Mouse (Mus musculus) liver, embryonic 11.5 days (tissue): ENCODE data around the gene Trir. TPM values are rescaled to one million over a fixed set of nuclear protein-coding genes. Genes with fewer than 3 reads are reported as not detected.

Source experiments
- ATAC-seq: fragments of 200-750 bp; cut with Nextera tagmentation; replicated peaks from 2 replicates; pipeline ENCODE4 v1.8.0; 2017; ENCODE audit warnings: moderate number of reproducible peaks, mild to moderate bottlenecking, moderate TSS enrichment, moderate library complexity; ENCODE audit not compliant: low FRiP score
- DNase-seq: peaks from one replicate; pipeline ENCODE4 v3.0.0-alpha.2; 2017; ENCODE audit warnings: low spot score
- H3K27ac ChIP-seq: fragments of 300-500 bp; sonication (generic); 2 replicates; pipeline ENCODE4 v1.5.1; 2014; ENCODE audit warnings: mild to moderate bottlenecking, low read depth, low read length, control low read depth
- H3K27me3 ChIP-seq: fragments of 300-500 bp; sonication (generic); replicated peaks from 2 replicates; pipeline ENCODE4 v1.6.1; 2014; ENCODE audit warnings: low read length, mixed read lengths; ENCODE audit not compliant: control insufficient read depth, insufficient read depth
- H3K36me3 ChIP-seq: fragments of 300-500 bp; sonication (generic); 2 replicates; pipeline ENCODE4 v1.6.1; 2014; ENCODE audit warnings: mild to moderate bottlenecking, low read length, moderate library complexity, mixed read lengths; ENCODE audit not compliant: control insufficient read depth, insufficient read depth
- H3K4me1 ChIP-seq: fragments of 300-500 bp; sonication (generic); replicated peaks from 2 replicates; pipeline ENCODE4 v1.6.1; 2014; ENCODE audit warnings: low read length, mixed read lengths; ENCODE audit not compliant: control insufficient read depth, insufficient read depth
- H3K4me2 ChIP-seq: fragments of 300-500 bp; sonication (generic); 2 replicates; pipeline ENCODE4 v1.6.1; 2014; ENCODE audit warnings: mild to moderate bottlenecking, control low read depth, moderate library complexity
- H3K4me3 ChIP-seq: fragments of 300-500 bp; sonication (generic); 2 replicates; pipeline ENCODE4 v1.5.1; 2014; ENCODE audit warnings: low read depth, low read length, control low read depth
- H3K9ac ChIP-seq: fragments of 300-500 bp; sonication (generic); 2 replicates; pipeline ENCODE4 v1.6.1; 2014; ENCODE audit warnings: low read depth, low read length, control low read depth
- H3K9me3 ChIP-seq: fragments of 300-500 bp; sonication (generic); 2 replicates; pipeline ENCODE4 v1.6.1; 2016; ENCODE audit warnings: low read length, inconsistent platforms, mixed read lengths; ENCODE audit not compliant: control insufficient read depth
- WGBS: fragments of 180-500 bp; shearing (Covaris S2); extraction: QIAGEN DNeasy Blood & Tissue Kit; methylation state at CpG from one replicate; pipeline ENCODE4 v1.1.7; 2014; 5-methylcytosine and 5-hydroxymethylcytosine counted together
- polyA plus RNA-seq: library from polyadenylated mRNA; unstranded; fragments of >200 nt; fragmentation: Nextera tagmentation; extraction: Ambion mirVana; gene quantifications from 2 replicates; pipeline ENCODE4 v1.2.1, GENCODE M21; 2014

Trir gene
- polyA plus RNA-seq, 1 experiment from 2014 or later = 138 TPM

DNA sequence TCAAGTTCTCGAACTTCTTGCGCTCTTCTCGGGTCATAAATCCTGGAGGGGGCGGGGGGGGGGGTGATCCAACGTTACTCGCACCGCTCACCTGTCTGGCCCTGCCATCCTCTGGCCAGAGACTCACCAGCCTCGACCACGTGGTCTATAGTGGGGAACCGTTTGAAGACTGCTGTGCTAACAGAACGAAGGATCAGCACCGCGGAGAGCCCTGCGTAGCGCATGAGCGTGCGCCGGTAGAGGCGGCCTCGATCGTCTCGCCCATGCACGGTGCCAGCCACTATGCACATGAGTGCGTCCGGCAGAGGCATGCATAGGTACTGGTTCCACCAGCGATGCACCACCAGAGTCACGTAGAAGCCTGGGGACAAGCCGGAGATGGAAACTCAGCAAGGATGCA lies 15.4 kb upstream of the Trir start:
- no peaks in the 10 kb centered on the region for H3K36me3 ChIP-seq
- H3K4me1 ChIP-seq = peaks cover 4% of the 10 kb centered on the region; the same call in 1 of the 2 replicates
- WGBS = 12% methylated on average over 28 of the region's 28 CpGs
- H3K27ac ChIP-seq = no peak overlapping the region
- H3K4me2 ChIP-seq = no peak overlapping the region
- no peak overlapping the region for H3K9ac ChIP-seq
- DNase-seq (no peak), ATAC-seq (0 out of 2 replicates have a peak, but pooled peaks have one; percentile 42)
- no peaks in the 10 kb centered on the region for H3K9me3 ChIP-seq
- H3K27me3 ChIP-seq = peaks cover 59% of the 10 kb centered on the region
- no peak overlapping the region for H3K4me3 ChIP-seq

DNA sequence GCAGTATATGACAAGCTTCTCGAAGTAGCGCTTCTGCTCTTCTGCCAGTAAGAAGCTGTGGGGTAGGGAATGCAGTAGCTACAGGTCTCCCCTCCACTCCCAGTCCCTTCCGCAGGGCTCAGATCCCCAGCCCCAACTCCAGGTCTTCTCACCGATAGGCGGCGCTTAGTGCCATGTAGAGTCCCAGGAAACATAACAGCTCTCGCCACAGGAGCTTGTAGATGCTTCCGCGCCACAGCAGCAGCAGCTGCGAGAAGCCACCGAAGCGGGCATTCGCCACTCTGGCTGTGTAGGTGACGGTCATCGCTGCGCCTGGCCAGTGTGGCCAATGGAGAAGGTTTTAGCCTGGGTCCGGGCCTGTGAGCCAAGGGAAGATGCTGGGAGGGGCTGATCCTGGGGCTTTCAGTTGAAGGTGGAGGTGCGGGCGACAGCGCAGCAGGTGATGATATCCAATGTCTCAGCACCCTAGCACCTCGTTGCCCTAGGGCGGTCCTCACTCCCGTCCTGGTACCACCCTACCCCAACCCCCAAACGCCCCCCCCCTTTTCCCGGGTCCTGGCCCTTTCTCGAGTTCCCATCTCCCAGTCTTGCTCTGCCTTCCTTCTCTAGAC lies 13.3 kb upstream of the Trir start:
- ATAC-seq (peak; percentile 69), DNase-seq (peak; percentile 66)
- H3K4me1 ChIP-seq = 0 out of 2 replicates have a peak, but pooled peaks cover 4% of the 10 kb centered on the region
- 6% methylated on average over 25 of the region's 26 CpGs for WGBS
- no peak overlapping the region for H3K27ac ChIP-seq
- no peaks in the 10 kb centered on the region for H3K9me3 ChIP-seq
- peaks cover 5% of the 10 kb centered on the region; the same call in 1 of the 2 replicates for H3K36me3 ChIP-seq
- H3K4me2 ChIP-seq = peak overlapping the region; percentile 64
- H3K4me3 ChIP-seq = peak overlapping the region; percentile 30
- peaks cover 45% of the 10 kb centered on the region for H3K27me3 ChIP-seq
- H3K9ac ChIP-seq = peak overlapping the region; percentile 21

DNA sequence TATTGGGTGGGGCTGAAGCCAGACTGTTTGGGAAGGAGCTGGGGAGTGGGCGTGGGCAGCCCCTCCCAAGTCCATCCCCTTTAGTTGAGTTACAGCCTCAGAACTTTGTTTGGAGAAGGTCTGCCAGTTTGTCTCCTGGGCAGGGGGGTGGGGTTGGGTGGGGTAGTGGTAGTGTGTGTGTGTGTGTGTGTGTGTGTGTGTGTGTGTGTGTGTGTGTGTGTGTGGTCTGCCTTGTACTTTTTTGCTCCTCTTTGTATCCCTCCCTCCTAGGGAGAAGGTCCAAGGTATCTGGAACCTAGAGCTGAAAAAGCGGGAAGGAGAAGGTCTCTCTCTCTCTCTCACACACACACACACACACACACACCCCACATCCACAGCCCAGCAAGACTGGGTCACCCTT lies 12.2 kb upstream of the Trir start, which contains the start of gene Best2:
Gene Best2, minus strand, starts transcription at position 101 of the 400 bp plus-strand sequence.
- H3K4me3 ChIP-seq = peak within 1 kb of the TSS; percentile 30
- DNase-seq (no peak), ATAC-seq (no peak)
- peak within 1 kb of the TSS; percentile 21 for H3K9ac ChIP-seq
- peaks cover 39% of the 10 kb centered on the region for H3K27me3 ChIP-seq
- 0 out of 2 replicates have a peak, but pooled peaks cover 4% of the 10 kb centered on the region for H3K4me1 ChIP-seq
- H3K27ac ChIP-seq = no peak within 1 kb of the TSS
- WGBS = 69% methylated on average over 2 of the region's 2 CpGs
- no peaks in the 10 kb centered on the region for H3K9me3 ChIP-seq
- peak within 1 kb of the TSS; percentile 64 for H3K4me2 ChIP-seq
- peaks cover 16% of the 10 kb centered on the region; the same call in 1 of the 2 replicates for H3K36me3 ChIP-seq

DNA sequence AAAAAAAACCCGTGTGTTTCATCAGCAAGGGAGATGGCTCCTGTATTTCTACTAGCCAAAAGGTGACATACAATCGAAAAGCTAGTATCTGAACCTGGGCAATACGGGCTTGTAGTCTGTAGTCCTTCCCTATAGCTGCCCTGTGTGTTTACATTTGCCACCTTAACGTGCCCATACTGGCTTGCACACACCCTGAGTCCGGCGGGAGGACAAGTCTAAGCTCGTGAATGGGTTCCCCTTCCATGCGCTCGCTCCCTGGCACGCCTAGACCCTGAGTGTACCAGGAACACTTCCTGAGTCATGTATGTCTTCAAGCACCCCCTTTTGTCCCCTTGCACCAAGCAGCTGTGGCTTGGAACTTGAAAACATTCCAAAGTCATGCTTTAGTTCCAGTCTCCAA lies 9.9 kb upstream of the Trir start:
- 65% methylated on average over 10 of the region's 10 CpGs for WGBS
- H3K9me3 ChIP-seq = no peaks in the 10 kb centered on the region
- ATAC-seq = no peak

DNA sequence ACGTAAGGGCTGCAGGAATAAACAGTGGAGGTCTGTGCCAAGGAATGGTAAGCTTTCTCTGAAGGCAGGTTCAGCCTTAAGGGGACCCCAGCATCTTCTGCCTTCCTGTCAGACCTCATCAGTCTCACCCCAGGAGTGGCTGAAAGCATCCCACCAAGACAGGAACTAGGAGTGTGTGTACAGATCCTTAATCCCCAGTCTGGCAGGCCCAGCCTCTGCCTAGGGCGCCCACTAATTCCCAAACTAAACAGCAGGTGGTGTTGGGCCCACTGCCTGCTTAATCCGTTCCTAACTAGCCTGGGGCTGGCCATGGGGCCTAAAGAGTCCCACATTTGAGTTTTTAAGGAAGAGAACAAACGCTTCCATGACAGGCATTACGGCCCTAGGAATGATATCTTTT lies 9.4 kb upstream of the Trir start:
- DNase-seq = no peak
- H3K4me2 ChIP-seq = no peak overlapping the region
- ATAC-seq = no peak
- no peak overlapping the region for H3K27ac ChIP-seq
- H3K4me1 ChIP-seq = 0 out of 2 replicates have a peak, but pooled peaks cover 4% of the 10 kb centered on the region
- H3K36me3 ChIP-seq = peaks cover 35% of the 10 kb centered on the region
- no peaks in the 10 kb centered on the region for H3K9me3 ChIP-seq
- H3K9ac ChIP-seq = no peak overlapping the region
- WGBS = 58% methylated on average over 5 of the region's 5 CpGs
- no peak overlapping the region for H3K4me3 ChIP-seq
- peaks cover 20% of the 10 kb centered on the region for H3K27me3 ChIP-seq

More for the DNA sequence above, 9.9 kb upstream of the Trir start:
- H3K27ac ChIP-seq = no peak overlapping the region
- 0 out of 2 replicates have a peak, but pooled peaks cover 4% of the 10 kb centered on the region for H3K4me1 ChIP-seq
- H3K27me3 ChIP-seq = peaks cover 23% of the 10 kb centered on the region
- H3K4me2 ChIP-seq = no peak overlapping the region
- H3K4me3 ChIP-seq = no peak overlapping the region
- no peak overlapping the region for H3K9ac ChIP-seq
- DNase-seq = no peak
- H3K36me3 ChIP-seq = peaks cover 32% of the 10 kb centered on the region; the same call in 1 of the 2 replicates

DNA sequence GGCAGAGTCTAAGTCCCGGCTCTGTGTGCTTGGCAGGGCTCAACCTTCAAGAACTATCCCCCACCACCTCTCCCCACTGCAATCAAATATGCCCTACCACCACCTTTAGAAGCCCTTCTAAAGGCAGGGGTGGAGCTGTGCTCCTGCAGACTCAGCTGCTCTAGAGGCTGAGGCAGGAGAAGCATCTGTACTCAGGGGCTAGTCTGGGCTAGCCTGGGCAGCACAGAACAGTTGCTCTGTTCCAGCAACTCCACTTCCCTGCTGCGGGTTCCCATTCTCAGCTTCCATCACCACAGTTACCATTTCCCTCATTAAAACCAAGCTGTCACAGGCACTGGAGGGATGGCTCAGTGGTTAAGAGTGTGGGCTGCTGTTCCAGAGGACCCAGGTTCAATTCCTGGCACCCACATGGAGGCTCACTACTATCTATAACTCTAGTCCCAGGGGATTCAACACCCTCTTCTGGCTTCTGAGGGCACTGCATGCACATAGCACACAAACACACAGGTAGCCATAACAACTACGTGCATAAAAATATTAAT lies 5.0 kb upstream of the Trir start:
- Histone ChIP-seq H3K9ac (no peak overlapping the region), H3K4me2 (no peak overlapping the region), H3K27ac (no peak overlapping the region), H3K4me3 (0 out of 2 replicates have a peak overlapping the region, but pooled peaks have one; percentile 12), H3K9me3 (no peaks in the 10 kb centered on the region), H3K36me3 (peaks cover 45% of the 10 kb centered on the region), H3K4me1 (peaks cover 19% of the 10 kb centered on the region), H3K27me3 (no peaks in the 10 kb centered on the region)
- ATAC-seq (no peak), DNase-seq (no peak)
- 96% methylated on average over 3 of the region's 3 CpGs for WGBS

DNA sequence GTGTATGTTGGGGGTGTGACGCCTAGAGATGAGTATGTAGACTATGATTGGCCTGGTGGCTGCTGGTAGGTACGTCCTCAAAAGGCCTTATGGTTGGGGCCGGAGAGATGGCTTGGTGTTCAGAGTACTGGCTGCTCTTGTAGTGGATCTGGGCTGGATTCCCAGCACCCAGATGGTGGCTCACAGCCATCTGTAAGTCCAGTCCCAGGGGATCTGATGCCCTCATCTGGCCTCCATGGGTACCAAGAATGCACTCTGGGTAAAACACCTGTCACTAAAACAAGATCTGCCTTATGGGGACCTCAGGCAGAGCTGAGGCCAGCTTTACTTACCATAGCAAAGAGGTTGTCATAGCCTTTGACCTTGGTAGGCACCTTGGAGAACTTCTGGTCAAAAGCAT lies 2.8 kb upstream of the Trir start:
- Histone ChIP-seq H3K9ac (peak overlapping the region; percentile 84; the same call in 1 of the 2 replicates), H3K4me3 (peak overlapping the region; percentile 100), H3K27me3 (no peaks in the 10 kb centered on the region), H3K4me1 (peaks cover 30% of the 10 kb centered on the region), H3K36me3 (peaks cover 34% of the 10 kb centered on the region), H3K27ac (no peak overlapping the region), H3K4me2 (peak overlapping the region; percentile 92), H3K9me3 (no peaks in the 10 kb centered on the region)
- no peak for DNase-seq
- no peak for ATAC-seq
- 95% methylated on average over 3 of the region's 3 CpGs for WGBS

DNA sequence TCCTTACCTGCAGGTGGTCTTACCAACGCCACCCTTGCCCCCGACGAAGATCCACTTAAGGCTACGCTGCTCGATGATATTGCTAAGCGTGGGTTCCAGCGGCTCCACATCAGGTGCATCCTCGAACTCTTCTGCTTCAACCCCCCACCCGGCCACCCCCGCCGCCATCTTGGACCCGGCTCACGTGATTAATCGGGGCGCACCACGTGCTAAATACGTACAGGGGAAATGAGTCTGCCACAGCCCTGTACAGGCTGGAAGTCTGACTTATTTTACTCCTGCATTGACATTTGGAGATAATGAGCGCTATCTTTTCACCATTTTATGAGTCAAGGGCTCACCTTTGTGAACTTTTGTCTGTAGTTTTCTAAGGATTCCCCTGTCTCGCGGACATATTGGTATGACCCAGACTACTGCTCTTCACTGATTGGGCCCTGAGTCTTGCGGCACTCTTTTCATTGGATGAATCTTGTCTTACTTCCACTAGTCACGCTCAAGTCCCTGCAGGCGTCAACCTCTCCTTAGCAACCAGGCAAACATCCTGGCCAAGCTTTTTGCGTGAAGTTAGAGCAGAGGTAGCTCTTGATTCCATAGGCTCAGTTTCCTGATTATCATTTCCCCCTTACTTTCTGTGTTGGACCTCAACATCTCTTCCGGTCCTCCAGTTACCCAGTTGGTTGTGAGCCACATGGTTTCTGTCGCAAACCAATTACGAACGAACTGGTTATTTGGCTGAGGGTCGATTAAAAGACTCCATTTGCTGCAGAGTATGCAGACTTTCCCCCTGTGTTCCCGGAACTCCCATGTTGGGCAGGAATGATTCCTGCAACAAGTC lies 1.3 kb upstream of the Trir start, which contains the start of gene Asna1:
Gene Asna1, minus strand, starts transcription at position 184 of the 835 bp plus-strand sequence.
- ATAC-seq = peak; percentile 84

More for the DNA sequence above, 1.3 kb upstream of the Trir start, which contains the start of gene Asna1:
- 4% methylated on average over 30 of the region's 30 CpGs for WGBS
- H3K9ac ChIP-seq = peak within 1 kb of the TSS; percentile 84
- peaks cover 37% of the 10 kb centered on the region for H3K36me3 ChIP-seq
- no peaks in the 10 kb centered on the region for H3K27me3 ChIP-seq
- H3K4me1 ChIP-seq = peaks cover 35% of the 10 kb centered on the region
- H3K27ac ChIP-seq = peak within 1 kb of the TSS; percentile 94
- peak; percentile 79 for DNase-seq
- H3K9me3 ChIP-seq = no peaks in the 10 kb centered on the region
- peak within 1 kb of the TSS; percentile 92 for H3K4me2 ChIP-seq
- H3K4me3 ChIP-seq = peak within 1 kb of the TSS; percentile 100
